ENCODE assay signal across 8 mouse cellular contexts in genomic region chr4:134371316-134371855, GRCm38 (mm10). TPM values are rescaled to one million over a fixed set of nuclear protein-coding genes. Genes with fewer than 3 reads are reported as not detected.
DNase-seq lines count a peak whose midpoint lies in the region; ATAC-seq and TF ChIP-seq lines count a peak whose summit lies in the region.

No protein-coding gene starts in this region.

- H3K36me3 ChIP-seq in liver, adult 2 months (ENCODE audit: control insufficient read depth, insufficient read depth, low read length) = no peaks in the 10 kb centered on the region
- no peaks in the 10 kb centered on the region for H3K36me3 ChIP-seq in embryonic facial prominence, embryonic 10.5 days (replicated peaks)
- H3K36me3 ChIP-seq in hindbrain, embryonic 11.5 days (ENCODE audit: control insufficient read depth, insufficient read depth, low read length) = no peaks in the 10 kb centered on the region
- H3K36me3 ChIP-seq in midbrain, embryonic 12.5 days = no peaks in the 10 kb centered on the region

- H3K4me3 ChIP-seq in liver, adult 2 months (ENCODE audit: insufficient read depth, low read depth, low read length) = peak overlapping the region; percentile 1; the same call in 1 of the 2 replicates
- peak overlapping the region; percentile 66 for H3K4me3 ChIP-seq in embryonic facial prominence, embryonic 10.5 days
- H3K4me3 ChIP-seq in hindbrain, embryonic 11.5 days (ENCODE audit: low read depth, low read length) = peak overlapping the region; percentile 33
- H3K4me3 ChIP-seq in midbrain, embryonic 12.5 days = peak overlapping the region; percentile 55

- H3K4me2 ChIP-seq in hindbrain, embryonic 11.5 days (replicated peaks; ENCODE audit: low read depth, low read length) = peak overlapping the region; percentile 79
- peak overlapping the region; percentile 97 for H3K4me2 ChIP-seq in midbrain, embryonic 12.5 days (replicated peaks)

- peak overlapping the region; percentile 27; the same call in 1 of the 2 replicates for H3K9ac ChIP-seq in liver, adult 2 months (ENCODE audit: low read depth, low read length)
- H3K9ac ChIP-seq in hindbrain, embryonic 11.5 days (ENCODE audit: low read depth, low read length) = no peak overlapping the region
- H3K9ac ChIP-seq in midbrain, embryonic 12.5 days (replicated peaks) = no peak overlapping the region

- 6% methylated on average over 17 of the region's 17 CpGs for WGBS in liver, adult 2 months
- 1% methylated on average over 17 of the region's 17 CpGs for WGBS in embryonic facial prominence, embryonic 10.5 days
- WGBS in hindbrain, embryonic 11.5 days = under 1% methylated on average over 17 of the region's 17 CpGs
- WGBS in midbrain, embryonic 12.5 days = 0% methylated on average over 17 of the region's 17 CpGs

- ATAC-seq in hindbrain, embryonic 11.5 days (ENCODE audit: low FRiP score) = no peak
- no peak for ATAC-seq in midbrain, embryonic 12.5 days (ENCODE audit: low FRiP score, low read depth)

- H3K27me3 ChIP-seq in liver, adult 2 months (ENCODE audit: control insufficient read depth, insufficient read depth, low read length) = no peaks in the 10 kb centered on the region
- H3K27me3 ChIP-seq in embryonic facial prominence, embryonic 10.5 days (replicated peaks; ENCODE audit: low read depth, poor library complexity, severe bottlenecking) = peaks cover 59% of the 10 kb centered on the region
- H3K27me3 ChIP-seq in hindbrain, embryonic 11.5 days (ENCODE audit: control insufficient read depth, insufficient read depth, low read length) = peaks cover 30% of the 10 kb centered on the region
- H3K27me3 ChIP-seq in midbrain, embryonic 12.5 days = peaks cover 60% of the 10 kb centered on the region

- no peaks in the 10 kb centered on the region for H3K9me3 ChIP-seq in embryonic facial prominence, embryonic 10.5 days
- H3K9me3 ChIP-seq in hindbrain, embryonic 11.5 days (ENCODE audit: control insufficient read depth, low read length) = no peaks in the 10 kb centered on the region
- no peaks in the 10 kb centered on the region for H3K9me3 ChIP-seq in midbrain, embryonic 12.5 days

- TF ChIP-seq POLR2A in liver, adult 2 months (IDR thresholded peaks at IDR 0.05; ENCODE audit: extremely low read depth, insufficient read depth, low read length) = no peak

- DNase-seq in liver, adult 2 months (ENCODE audit: extremely low read depth, low read depth, low spot score) = no peak
- no peak for DNase-seq in liver
- peak; percentile 44 for DNase-seq in embryonic facial prominence, embryonic 10.5 days (ENCODE audit: low spot score)
- DNase-seq in hindbrain, embryonic 11.5 days (ENCODE audit: low spot score) = peak; percentile 38
- DNase-seq in c-Kit-positive CD71-positive TER-119-positive erythroid progenitor cells, embryonic 14.5 days (ENCODE audit: low spot score) = no peak
- no peak for DNase-seq in kidney, adult 11 months
- DNase-seq in adrenal gland, postnatal 25 days = no peak

- H3K4me1 ChIP-seq in liver, adult 2 months (ENCODE audit: control insufficient read depth, insufficient read depth, low read length) = 0 out of 2 replicates have a peak, but pooled peaks cover 2% of the 10 kb centered on the region
- H3K4me1 ChIP-seq in embryonic facial prominence, embryonic 10.5 days = peaks cover 25% of the 10 kb centered on the region
- peaks cover 9% of the 10 kb centered on the region for H3K4me1 ChIP-seq in hindbrain, embryonic 11.5 days (replicated peaks; ENCODE audit: control insufficient read depth, insufficient read depth, low read length)
- peaks cover 16% of the 10 kb centered on the region for H3K4me1 ChIP-seq in midbrain, embryonic 12.5 days

- H3K79me2 ChIP-seq in liver, adult 2 months (ENCODE audit: control insufficient read depth, insufficient read depth, low read length) = no peaks in the 10 kb centered on the region

- no peak overlapping the region for H3K27ac ChIP-seq in liver, adult 2 months (replicated peaks; ENCODE audit: insufficient read depth, low read depth, low read length)
- H3K27ac ChIP-seq in embryonic facial prominence, embryonic 10.5 days (replicated peaks) = no peak overlapping the region
- H3K27ac ChIP-seq in hindbrain, embryonic 11.5 days (ENCODE audit: low read depth, low read length) = no peak overlapping the region
- H3K27ac ChIP-seq in midbrain, embryonic 12.5 days (replicated peaks) = no peak overlapping the region

- no peak for TF ChIP-seq CTCF in liver, adult 2 months (IDR thresholded peaks at IDR 0.05; ENCODE audit: low read depth, low read length)

RNA-seq across cellular contexts. Expression of gene Extl1, which starts 12.3 kb away (rescaled TPM):
- 0.47 and 1.6 TPM in 2 replicates for total RNA-seq in liver, adult 2 months (2014; rRNA removed)
- polyA plus RNA-seq in liver, adult 2 months (2012; rRNA removed) = 5.6 and 6.6 TPM in 2 replicates
- 0.25 and 0.66 TPM in 2 replicates for polyA plus RNA-seq in embryonic facial prominence, embryonic 10.5 days (2016; fragmentation: Nextera tagmentation; extraction: Ambion mirVana)
- 0.18 and 0.26 TPM in 2 replicates for polyA plus RNA-seq in hindbrain, embryonic 11.5 days (2014; fragmentation: Nextera tagmentation; extraction: Ambion mirVana)
- 0.37 and 0.97 TPM in 2 replicates for polyA plus RNA-seq in midbrain, embryonic 12.5 days (2016; fragmentation: Nextera tagmentation; extraction: Ambion mirVana)
- total RNA-seq in adrenal gland, postnatal 25 days (2021) = 1.7 and 2.1 TPM in 2 replicates

RNA-seq across cellular contexts. Expression of gene Pafah2, which starts 24.7 kb away (rescaled TPM):
- 74.7 and 78.2 TPM in 2 replicates for total RNA-seq in liver, adult 2 months (2014; rRNA removed)
- polyA plus RNA-seq in liver, adult 2 months (2012; rRNA removed) = 79.3 and 116 TPM in 2 replicates
- polyA plus RNA-seq in embryonic facial prominence, embryonic 10.5 days (2016; fragmentation: Nextera tagmentation; extraction: Ambion mirVana) = 7.0 and 8.3 TPM in 2 replicates
- 7.9 and 10.2 TPM in 2 replicates for polyA plus RNA-seq in hindbrain, embryonic 11.5 days (2014; fragmentation: Nextera tagmentation; extraction: Ambion mirVana)
- 7.2 and 9.2 TPM in 2 replicates for polyA plus RNA-seq in midbrain, embryonic 12.5 days (2016; fragmentation: Nextera tagmentation; extraction: Ambion mirVana)
- 7.9 and 9.1 TPM in 2 replicates for total RNA-seq in adrenal gland, postnatal 25 days (2021)

RNA-seq across cellular contexts. Expression of gene Slc30a2, which starts 28.4 kb away (rescaled TPM):
- under 0.01 and 0.07 TPM in 2 replicates for total RNA-seq in liver, adult 2 months (2014; rRNA removed)
- not detected in 2 replicates for polyA plus RNA-seq in liver, adult 2 months (2012; rRNA removed)
- 0.07 TPM in 1 of 2 replicates, not detected in the other for polyA plus RNA-seq in embryonic facial prominence, embryonic 10.5 days (2016; fragmentation: Nextera tagmentation; extraction: Ambion mirVana)
- polyA plus RNA-seq in hindbrain, embryonic 11.5 days (2014; fragmentation: Nextera tagmentation; extraction: Ambion mirVana) = not detected in 2 replicates
- polyA plus RNA-seq in midbrain, embryonic 12.5 days (2016; fragmentation: Nextera tagmentation; extraction: Ambion mirVana) = 0.08 TPM in 1 of 2 replicates, not detected in the other
- 21.1 and 21.5 TPM in 2 replicates for total RNA-seq in adrenal gland, postnatal 25 days (2021)

RNA-seq across cellular contexts. Expression of gene Trim63, which starts 56.5 kb away (rescaled TPM):
- 0.09 TPM in 1 of 2 replicates, not detected in the other for total RNA-seq in liver, adult 2 months (2014; rRNA removed)
- polyA plus RNA-seq in liver, adult 2 months (2012; rRNA removed) = not detected in 2 replicates
- 0.31 and 0.34 TPM in 2 replicates for polyA plus RNA-seq in embryonic facial prominence, embryonic 10.5 days (2016; fragmentation: Nextera tagmentation; extraction: Ambion mirVana)
- polyA plus RNA-seq in hindbrain, embryonic 11.5 days (2014; fragmentation: Nextera tagmentation; extraction: Ambion mirVana) = 0.12 and 0.32 TPM in 2 replicates
- polyA plus RNA-seq in midbrain, embryonic 12.5 days (2016; fragmentation: Nextera tagmentation; extraction: Ambion mirVana) = 0.24 and 0.28 TPM in 2 replicates
- not detected in 2 replicates for total RNA-seq in adrenal gland, postnatal 25 days (2021)

Comparison
In these comparisons a context has a peak if more than half of its experiments do, and no peak if none do; other contexts are left out.
1. DNase-seq: peak in embryonic facial prominence, embryonic 10.5 days (single experiment) and hindbrain, embryonic 11.5 days (single experiment); none in liver, adult 2 months (single experiment), liver (single experiment), c-Kit-positive CD71-positive TER-119-positive erythroid progenitor cells, embryonic 14.5 days (single experiment), kidney, adult 11 months (single experiment) and adrenal gland, postnatal 25 days (single experiment).
2. H3K4me3 ChIP-seq: peak in every context shown above with its lines; median percentile 66 in embryonic facial prominence, embryonic 10.5 days; 55 in midbrain, embryonic 12.5 days; 33 in hindbrain, embryonic 11.5 days; 1 in liver, adult 2 months.